Mouse (Mus musculus) bone marrow macrophage, adult 2 months (primary cell): ENCODE data around the gene Hc. TPM values are rescaled to one million over a fixed set of nuclear protein-coding genes. Genes with fewer than 3 reads are reported as not detected.

Source experiments
- H3K27ac ChIP-seq: 2 replicates; pipeline ENCODE4 v1.5.1; 2012; ENCODE audit warnings: low read depth, low read length; ENCODE audit not compliant: insufficient read depth
- H3K4me1 ChIP-seq: 2 replicates; pipeline ENCODE4 v1.6.1; 2012; ENCODE audit warnings: low read length; ENCODE audit not compliant: control insufficient read depth, insufficient read depth
- H3K4me3 ChIP-seq: 2 replicates; pipeline ENCODE4 v1.5.1; 2012; ENCODE audit warnings: mild to moderate bottlenecking, low read length, moderate library complexity; ENCODE audit not compliant: insufficient read depth
- CTCF ChIP-seq: IDR thresholded peaks from 2 replicates; pipeline ENCODE4 v1.5.1; 2012; ENCODE audit warnings: low read depth, mild to moderate bottlenecking, low read length, moderate library complexity
- POLR2A ChIP-seq: IDR thresholded peaks from 2 replicates; pipeline ENCODE4 v1.6.1; 2012; ENCODE audit warnings: mild to moderate bottlenecking, low read depth, low read length, borderline replicate concordance
- polyA plus RNA-seq: library from polyadenylated mRNA; stranded (reverse); fragments of >200 nt; gene quantifications from 2 replicates; pipeline ENCODE4 v1.2.4, GENCODE M21; 2012; ENCODE audit not compliant: missing spikeins, insufficient read depth, insufficient read length

The Hc gene
- polyA plus RNA-seq, 1 experiment, result not detected

- peaks cover 28% of the 10 kb centered on the region for H3K4me1 ChIP-seq
- TF ChIP-seq POLR2A (no peak), CTCF (no peak)
- H3K27ac ChIP-seq, result no peak overlapping the region
- H3K4me3 ChIP-seq, result no peak overlapping the region
These were observed 102.7 kb downstream of the Hc start for GRCm38 (mm10) chr2:34958582-34958981.

DNA sequence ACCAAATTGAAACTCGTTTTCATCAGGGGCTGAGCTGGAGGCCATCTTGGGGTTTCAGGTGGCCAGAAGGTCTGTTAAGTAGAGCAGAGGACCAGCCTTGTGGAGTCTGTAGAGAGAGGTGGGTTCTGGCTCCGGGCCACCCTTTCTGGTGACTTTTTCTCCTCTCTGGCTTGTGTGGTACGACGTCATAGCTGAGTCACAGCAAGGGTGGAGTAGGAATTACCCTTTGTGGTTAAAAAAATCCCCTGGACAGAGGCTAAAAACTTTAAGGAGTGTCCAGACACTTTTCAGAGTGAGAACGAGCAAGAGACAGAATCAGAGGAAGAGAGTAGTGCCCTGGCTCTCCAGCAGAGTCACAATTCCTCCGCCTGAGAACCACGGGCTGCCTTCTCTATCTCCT lies 103.2 kb downstream of the Hc start:
- H3K4me1 ChIP-seq, result peaks cover 28% of the 10 kb centered on the region
- H3K4me3 ChIP-seq, result no peak overlapping the region
- H3K27ac ChIP-seq, result no peak overlapping the region
- TF ChIP-seq CTCF, result no peak
- TF ChIP-seq POLR2A, result no peak

- Histone ChIP-seq H3K4me1 (peaks cover 24% of the 10 kb centered on the region), H3K27ac (no peak overlapping the region), H3K4me3 (no peak overlapping the region)
- TF ChIP-seq POLR2A (no peak), CTCF (no peak)
These were observed 103.8 kb downstream of the Hc start for GRCm38 (mm10) chr2:34957405-34957804.

DNA sequence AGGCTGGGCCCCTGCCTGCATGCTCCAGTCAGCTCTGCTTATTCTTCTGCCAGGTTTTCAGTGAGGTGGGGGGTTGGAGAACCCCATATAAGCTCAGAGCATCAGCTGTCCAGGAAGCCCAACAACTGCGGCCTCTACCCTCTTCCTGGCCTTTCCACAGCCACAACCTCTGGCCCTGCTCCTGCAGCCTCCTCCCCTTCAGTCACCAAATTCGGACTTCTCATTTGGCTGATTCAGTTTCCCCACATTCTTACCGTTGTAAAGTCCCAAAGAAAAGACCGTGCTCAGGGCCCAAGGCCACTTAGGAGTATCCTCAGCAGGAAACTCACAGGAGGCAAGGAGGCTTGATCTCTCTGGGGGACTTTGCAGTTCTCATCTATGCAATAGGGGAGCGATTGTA lies 104.3 kb downstream of the Hc start:
- Histone ChIP-seq H3K4me1 (peaks cover 19% of the 10 kb centered on the region), H3K4me3 (no peak overlapping the region), H3K27ac (no peak overlapping the region)
- 0 out of 2 replicates have a peak, but pooled peaks have one; percentile 15 for TF ChIP-seq CTCF
- TF ChIP-seq POLR2A, result no peak

DNA sequence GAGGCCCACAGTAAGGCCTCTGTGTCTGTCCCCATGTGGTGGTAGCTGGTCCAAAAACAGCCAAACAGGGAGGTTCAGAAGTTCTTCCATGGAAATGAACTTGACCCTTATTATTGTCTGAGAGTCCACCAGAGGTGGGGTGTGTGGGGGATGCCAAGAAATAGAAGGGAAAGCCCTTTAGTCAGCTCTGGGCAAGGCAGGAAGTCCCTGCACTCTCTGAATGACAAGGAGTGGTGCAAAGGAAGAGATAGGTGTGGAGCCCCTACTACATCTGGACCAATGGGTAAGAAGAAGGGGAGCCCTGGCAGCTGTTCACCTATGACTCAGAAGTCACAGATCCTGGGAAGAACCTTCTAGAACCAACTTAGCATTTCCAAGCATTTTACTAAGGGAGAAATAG lies 106.9 kb downstream of the Hc start:
- no peak overlapping the region for H3K27ac ChIP-seq
- TF ChIP-seq POLR2A (no peak), CTCF (no peak)
- peaks cover 15% of the 10 kb centered on the region for H3K4me1 ChIP-seq
- no peak overlapping the region for H3K4me3 ChIP-seq

GRCm38 (mm10) chr2:34953547-34954116 lies 107.6 kb downstream of the Hc start:
- TF ChIP-seq CTCF (no peak), POLR2A (no peak)
- Histone ChIP-seq H3K4me1 (peaks cover 12% of the 10 kb centered on the region), H3K4me3 (no peak overlapping the region), H3K27ac (no peak overlapping the region)

GRCm38 (mm10) chr2:34953018-34953417 lies 108.2 kb downstream of the Hc start:
- Histone ChIP-seq H3K4me1 (peaks cover 6% of the 10 kb centered on the region), H3K4me3 (no peak overlapping the region), H3K27ac (no peak overlapping the region)
- TF ChIP-seq POLR2A (no peak), CTCF (no peak)

DNA sequence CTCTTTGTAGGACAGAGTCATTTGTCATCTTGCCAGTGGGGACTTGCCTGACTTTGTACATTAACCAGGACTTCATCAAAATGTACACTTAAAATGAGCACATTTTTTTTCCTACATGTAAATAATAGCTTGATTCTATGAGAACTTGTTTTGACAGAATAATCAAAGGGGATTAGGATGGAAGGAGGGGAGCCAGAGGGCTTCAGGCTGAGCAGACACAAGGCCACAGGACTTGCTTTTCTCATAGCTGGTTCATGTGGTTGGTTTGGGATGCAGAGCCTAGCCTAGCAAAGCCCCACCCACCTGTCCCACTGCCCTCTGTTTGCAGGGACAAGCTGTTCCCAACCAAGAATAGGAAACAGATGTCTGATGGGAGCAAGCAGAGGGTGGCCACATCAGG lies 109.8 kb downstream of the Hc start:
- H3K4me1 ChIP-seq, result no peaks in the 10 kb centered on the region
- H3K27ac ChIP-seq, result no peak overlapping the region
- H3K4me3 ChIP-seq, result no peak overlapping the region
- TF ChIP-seq CTCF (no peak), POLR2A (no peak)

DNA sequence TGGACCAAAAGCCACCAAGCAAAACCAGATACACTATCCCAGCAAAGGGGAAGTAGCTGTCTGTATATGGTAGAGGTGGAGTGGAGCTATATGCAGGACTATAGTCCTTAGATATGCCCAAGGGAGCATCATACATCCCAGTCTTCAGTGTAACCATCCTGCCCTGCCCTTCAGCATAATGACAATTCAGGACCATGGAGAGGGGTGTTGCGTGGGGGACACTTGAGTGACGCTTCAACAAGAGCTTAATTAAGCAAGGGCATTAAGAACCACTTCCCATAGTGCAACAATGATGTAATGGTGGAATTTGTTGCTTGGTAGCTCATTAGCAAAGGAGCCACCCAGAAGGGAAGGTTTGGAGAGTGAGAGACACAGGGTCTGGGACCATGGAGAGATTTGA lies 112.6 kb downstream of the Hc start:
- no peak overlapping the region for H3K4me3 ChIP-seq
- TF ChIP-seq CTCF, result no peak
- no peak for TF ChIP-seq POLR2A
- peaks cover 26% of the 10 kb centered on the region for H3K4me1 ChIP-seq
- H3K27ac ChIP-seq, result no peak overlapping the region

DNA sequence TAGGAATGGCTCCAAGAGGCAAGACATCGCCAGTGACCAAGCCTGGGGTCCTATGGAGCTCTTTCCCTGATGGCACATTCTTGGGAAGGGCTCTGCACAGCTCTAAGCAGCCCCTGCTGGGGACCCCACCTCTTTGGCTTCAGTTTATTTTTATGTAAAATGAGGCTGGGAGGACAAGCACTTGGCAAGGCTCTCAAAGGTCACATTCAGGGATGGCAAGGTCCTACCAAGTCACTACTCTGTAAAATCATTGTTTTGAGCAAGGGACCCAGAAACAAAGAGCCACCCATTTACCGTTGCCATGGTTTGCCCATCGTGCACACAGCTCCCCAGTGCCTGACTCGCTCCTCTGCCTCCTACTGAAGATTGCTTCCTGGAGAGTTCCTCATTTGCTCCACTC lies 115.2 kb downstream of the Hc start:
- Histone ChIP-seq H3K27ac (no peak overlapping the region), H3K4me1 (peaks cover 30% of the 10 kb centered on the region), H3K4me3 (no peak overlapping the region)
- TF ChIP-seq CTCF, result no peak
- TF ChIP-seq POLR2A, result no peak

DNA sequence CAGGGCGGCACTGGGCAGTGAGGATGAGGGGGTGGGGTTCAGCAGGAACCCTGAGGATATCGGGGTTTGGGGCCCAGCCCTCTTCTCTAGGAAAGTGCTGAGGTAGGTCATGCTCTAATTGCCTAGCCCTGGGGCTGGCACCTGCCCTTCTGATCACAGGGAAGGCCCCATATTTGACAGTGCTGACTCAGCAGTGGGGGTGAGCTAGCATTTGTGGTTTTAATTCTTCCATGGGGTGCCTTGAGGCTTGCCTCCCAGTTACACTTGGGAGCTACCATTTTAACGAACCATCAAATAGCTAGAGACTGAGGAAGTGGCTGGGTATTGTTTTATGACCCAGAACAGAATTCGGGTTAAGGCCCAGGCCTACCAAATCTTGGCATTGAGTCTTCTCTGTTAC lies 115.7 kb downstream of the Hc start:
- TF ChIP-seq POLR2A (no peak), CTCF (no peak)
- Histone ChIP-seq H3K4me3 (no peak overlapping the region), H3K4me1 (peaks cover 30% of the 10 kb centered on the region), H3K27ac (no peak overlapping the region)
